Mouse (Mus musculus): Measurements from ENCODE around the gene Exoc4. TPM values are rescaled to one million over a fixed set of nuclear protein-coding genes. Genes with fewer than 3 reads are reported as not detected.

Gene Exoc4
- polyA plus RNA-seq, 1 experiment = 11.1 TPM

DNA sequence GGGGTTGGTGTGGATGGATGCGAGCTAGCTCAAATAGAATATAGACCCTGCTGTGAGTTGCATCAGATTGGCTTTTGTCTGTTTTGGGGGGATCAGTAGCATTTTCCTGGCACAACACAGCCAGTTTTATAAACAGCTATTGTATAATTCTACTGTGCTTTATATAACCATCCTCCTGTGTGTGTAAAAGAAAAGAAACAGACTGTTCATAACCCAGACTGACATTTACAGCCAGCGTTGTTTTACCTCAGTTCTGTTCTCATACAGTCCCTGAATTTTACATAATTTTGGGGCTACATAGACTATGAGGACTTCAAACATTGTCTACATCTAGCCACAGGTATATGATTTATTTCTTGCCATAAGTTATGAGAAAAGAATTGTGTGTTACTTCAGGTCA lies 204.9 kb downstream of the Exoc4 start:
- H3K4me3 ChIP-seq (replicated peaks; ENCODE audit: extremely low read depth, low read depth, low read length) = no peak overlapping the region
- TF ChIP-seq POLR2A (IDR thresholded peaks at IDR 0.05; ENCODE audit: borderline replicate concordance, extremely low read depth, low read depth, low read length) (no peak), CTCF (IDR thresholded peaks at IDR 0.05; ENCODE audit: insufficient read depth, low read length) (no peak)
- H3K4me1 ChIP-seq (ENCODE audit: control insufficient read depth, insufficient read depth, low read length) = no peaks in the 10 kb centered on the region
- WGBS = 67% methylated on average over 2 of the region's 2 CpGs
- no peak for DNase-seq

DNA sequence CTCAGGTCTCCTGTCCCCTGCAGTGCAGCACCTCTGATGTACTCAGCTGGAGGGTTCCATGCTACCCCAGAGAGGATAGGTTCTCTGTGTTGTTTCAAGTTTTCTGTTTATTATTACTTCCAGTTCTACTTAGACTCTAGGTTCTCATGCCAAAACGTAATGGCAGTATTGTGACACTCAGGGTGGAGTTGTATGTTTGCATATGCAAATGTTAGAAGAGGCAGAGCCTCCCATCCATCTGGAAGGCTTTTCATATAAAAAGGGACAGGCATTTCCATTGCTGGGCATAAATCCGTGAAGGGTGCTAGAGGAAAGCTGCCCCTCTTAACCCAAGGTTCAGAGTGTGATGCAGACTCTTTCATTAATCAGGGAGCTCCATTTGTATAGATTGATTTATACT lies 205.5 kb downstream of the Exoc4 start:
- DNase-seq = no peak
- Histone ChIP-seq H3K4me1 (ENCODE audit: control insufficient read depth, insufficient read depth, low read length) (no peaks in the 10 kb centered on the region), H3K4me3 (replicated peaks; ENCODE audit: extremely low read depth, low read depth, low read length) (no peak overlapping the region)
- TF ChIP-seq CTCF (IDR thresholded peaks at IDR 0.05; ENCODE audit: insufficient read depth, low read length) (no peak), POLR2A (IDR thresholded peaks at IDR 0.05; ENCODE audit: borderline replicate concordance, extremely low read depth, low read depth, low read length) (no peak)
- 65% methylated on average over 2 of the region's 2 CpGs for WGBS

GRCm38 (mm10) chr6:33455238-33455637 lies 206.4 kb downstream of the Exoc4 start:
- WGBS = 100% methylated on average over 1 of the region's 1 CpGs
- DNase-seq = no peak

GRCm38 (mm10) chr6:33464862-33465261 lies 216.0 kb downstream of the Exoc4 start:
- DNase-seq = no peak
- 85% methylated on average over 3 of the region's 3 CpGs for WGBS
- no peak overlapping the region for H3K4me3 ChIP-seq (replicated peaks; ENCODE audit: extremely low read depth, low read depth, low read length)
- no peaks in the 10 kb centered on the region for H3K4me1 ChIP-seq (ENCODE audit: control insufficient read depth, insufficient read depth, low read length)
- TF ChIP-seq POLR2A (IDR thresholded peaks at IDR 0.05; ENCODE audit: borderline replicate concordance, extremely low read depth, low read depth, low read length) (no peak), CTCF (IDR thresholded peaks at IDR 0.05; ENCODE audit: insufficient read depth, low read length) (no peak)

More at GRCm38 (mm10) chr6:33455238-33455637, 206.4 kb downstream of the Exoc4 start:
- Histone ChIP-seq H3K4me3 (replicated peaks; ENCODE audit: extremely low read depth, low read depth, low read length) (no peak overlapping the region), H3K4me1 (ENCODE audit: control insufficient read depth, insufficient read depth, low read length) (no peaks in the 10 kb centered on the region)
- TF ChIP-seq CTCF (IDR thresholded peaks at IDR 0.05; ENCODE audit: insufficient read depth, low read length) (no peak), POLR2A (IDR thresholded peaks at IDR 0.05; ENCODE audit: borderline replicate concordance, extremely low read depth, low read depth, low read length) (no peak)

GRCm38 (mm10) chr6:33465392-33465791 lies 216.5 kb downstream of the Exoc4 start:
- Histone ChIP-seq H3K4me3 (replicated peaks; ENCODE audit: extremely low read depth, low read depth, low read length) (no peak overlapping the region), H3K4me1 (ENCODE audit: control insufficient read depth, insufficient read depth, low read length) (no peaks in the 10 kb centered on the region)

GRCm38 (mm10) chr6:33466168-33466839 lies 217.4 kb downstream of the Exoc4 start:
- no peak for DNase-seq
- no peaks in the 10 kb centered on the region for H3K4me1 ChIP-seq (ENCODE audit: control insufficient read depth, insufficient read depth, low read length)
- TF ChIP-seq CTCF (IDR thresholded peaks at IDR 0.05; ENCODE audit: insufficient read depth, low read length) (no peak), POLR2A (IDR thresholded peaks at IDR 0.05; ENCODE audit: borderline replicate concordance, extremely low read depth, low read depth, low read length) (no peak)
- WGBS = 85% methylated on average over 5 of the region's 5 CpGs
- H3K4me3 ChIP-seq (replicated peaks; ENCODE audit: extremely low read depth, low read depth, low read length) = no peak overlapping the region

More at GRCm38 (mm10) chr6:33465392-33465791, 216.5 kb downstream of the Exoc4 start:
- WGBS = 88% methylated on average over 3 of the region's 3 CpGs
- no peak for TF ChIP-seq CTCF (IDR thresholded peaks at IDR 0.05; ENCODE audit: insufficient read depth, low read length)
- no peak for TF ChIP-seq POLR2A (IDR thresholded peaks at IDR 0.05; ENCODE audit: borderline replicate concordance, extremely low read depth, low read depth, low read length)
- no peak for DNase-seq

DNA sequence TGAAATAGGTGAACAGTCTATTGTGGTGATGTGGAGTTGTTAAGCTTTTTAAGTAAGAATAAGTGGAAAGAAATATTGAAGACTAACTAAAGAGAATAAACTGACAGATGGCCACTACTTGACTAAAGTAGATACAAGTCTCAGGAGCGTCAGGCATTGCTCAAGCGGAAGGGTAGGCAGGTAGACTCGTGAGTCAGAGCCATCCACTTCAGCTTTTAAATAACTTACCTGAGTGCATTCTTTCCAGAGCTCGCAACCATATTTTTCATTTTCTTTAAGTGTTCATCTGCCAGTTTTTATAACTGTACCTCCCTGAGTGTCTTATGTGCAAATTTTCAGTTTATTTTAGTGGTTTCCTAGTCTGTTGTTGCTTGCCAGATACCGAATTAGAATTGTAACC lies 219.6 kb downstream of the Exoc4 start:
- H3K4me3 ChIP-seq (replicated peaks; ENCODE audit: extremely low read depth, low read depth, low read length) = no peak overlapping the region
- 72% methylated on average over 5 of the region's 5 CpGs for WGBS
- TF ChIP-seq CTCF (IDR thresholded peaks at IDR 0.05; ENCODE audit: insufficient read depth, low read length) (no peak), POLR2A (IDR thresholded peaks at IDR 0.05; ENCODE audit: borderline replicate concordance, extremely low read depth, low read depth, low read length) (no peak)
- no peak for DNase-seq
- H3K4me1 ChIP-seq (ENCODE audit: control insufficient read depth, insufficient read depth, low read length) = no peaks in the 10 kb centered on the region

DNA sequence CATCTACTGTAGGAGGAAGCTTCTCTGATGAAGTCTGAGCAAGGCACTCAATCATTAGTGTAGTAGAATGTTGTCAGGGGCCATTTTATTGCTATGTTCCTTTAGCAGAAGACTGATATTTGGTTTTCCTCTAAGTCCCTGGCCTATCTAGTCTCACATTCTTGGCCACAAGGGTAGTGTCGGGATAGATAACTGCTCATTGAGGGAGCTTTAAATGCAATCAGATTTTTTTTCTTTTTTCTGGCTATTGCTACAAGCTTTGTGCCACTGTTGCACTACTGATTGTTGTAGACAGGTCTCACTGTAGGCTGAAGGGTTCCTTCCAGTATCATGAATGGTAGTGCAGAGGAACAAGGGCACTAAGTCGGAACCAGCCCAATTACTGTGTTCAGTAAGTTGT lies 227.2 kb downstream of the Exoc4 start:
- DNase-seq = no peak
- Histone ChIP-seq H3K4me3 (replicated peaks; ENCODE audit: extremely low read depth, low read depth, low read length) (no peak overlapping the region), H3K4me1 (ENCODE audit: control insufficient read depth, insufficient read depth, low read length) (no peaks in the 10 kb centered on the region)
- TF ChIP-seq POLR2A (IDR thresholded peaks at IDR 0.05; ENCODE audit: borderline replicate concordance, extremely low read depth, low read depth, low read length) (no peak), CTCF (IDR thresholded peaks at IDR 0.05; ENCODE audit: insufficient read depth, low read length) (no peak)
- 95% methylated on average over 2 of the region's 2 CpGs for WGBS

DNA sequence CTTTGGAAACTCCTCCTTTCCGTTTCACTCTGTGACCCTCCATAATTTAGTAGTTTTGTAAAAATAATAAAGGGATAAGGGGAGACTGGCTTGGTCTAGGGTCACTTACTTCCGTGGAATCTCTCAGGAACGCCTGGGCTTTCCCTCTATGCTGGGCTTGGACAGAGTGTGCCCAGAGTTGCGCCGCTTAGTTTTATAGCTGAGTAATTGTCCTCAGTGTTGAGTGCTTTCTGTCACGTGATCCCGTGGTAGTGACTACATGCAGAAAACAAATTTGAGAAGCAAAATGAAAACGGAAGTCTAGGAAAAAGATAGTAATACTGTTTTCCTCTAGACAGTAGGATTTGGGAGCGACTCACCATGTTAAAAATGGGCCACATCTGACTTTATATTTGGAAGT lies 235.7 kb downstream of the Exoc4 start:
- H3K4me1 ChIP-seq (ENCODE audit: control insufficient read depth, insufficient read depth, low read length) = no peaks in the 10 kb centered on the region
- TF ChIP-seq POLR2A (IDR thresholded peaks at IDR 0.05; ENCODE audit: borderline replicate concordance, extremely low read depth, low read depth, low read length) (no peak), CTCF (IDR thresholded peaks at IDR 0.05; ENCODE audit: insufficient read depth, low read length) (no peak)
- no peak for DNase-seq
- H3K4me3 ChIP-seq (replicated peaks; ENCODE audit: extremely low read depth, low read depth, low read length) = no peak overlapping the region
- 83% methylated on average over 9 of the region's 9 CpGs for WGBS

DNA sequence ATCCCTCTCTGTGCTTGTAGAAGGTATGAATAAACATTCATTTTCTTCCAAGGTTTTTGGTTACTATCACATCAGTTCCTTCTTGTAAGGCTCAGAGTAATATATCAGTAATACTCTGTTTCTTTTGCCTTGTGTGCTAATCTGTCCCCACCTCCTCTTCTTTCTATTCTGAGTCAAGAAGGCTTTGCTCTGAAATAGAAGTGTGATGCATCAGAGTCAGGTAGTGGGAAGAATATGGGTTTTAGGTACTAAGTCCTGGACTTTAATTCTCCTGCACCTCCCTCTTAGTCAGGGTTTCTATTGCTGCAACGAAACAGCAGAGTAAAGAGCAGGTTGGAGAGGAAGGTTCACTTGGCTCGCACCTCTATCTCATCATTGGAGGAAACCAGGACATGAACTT lies 240.9 kb downstream of the Exoc4 start:
- no peak for DNase-seq
- no peaks in the 10 kb centered on the region for H3K4me1 ChIP-seq (ENCODE audit: control insufficient read depth, insufficient read depth, low read length)
- TF ChIP-seq CTCF (IDR thresholded peaks at IDR 0.05; ENCODE audit: insufficient read depth, low read length) = no peak
- no peak for TF ChIP-seq POLR2A (IDR thresholded peaks at IDR 0.05; ENCODE audit: borderline replicate concordance, extremely low read depth, low read depth, low read length)
- no peak overlapping the region for H3K4me3 ChIP-seq (replicated peaks; ENCODE audit: extremely low read depth, low read depth, low read length)
- WGBS = 99% methylated on average over 2 of the region's 2 CpGs
